Mouse (Mus musculus) G1E (cell line): ENCODE measurements around the gene S1pr2.

Experiments
- CTCF ChIP-seq: IDR thresholded peaks from 2 replicates; pipeline ENCODE4 v1.5.1; 2012; ENCODE audit warnings: low read depth, low read length, inconsistent platforms, mixed read lengths
- GATA1 ChIP-seq: IDR thresholded peaks from 2 replicates; pipeline ENCODE4 v1.6.1; 2012; ENCODE audit warnings: borderline replicate concordance, low read length, inconsistent platforms, mixed read lengths
- GATA2 ChIP-seq: IDR thresholded peaks from 2 replicates; pipeline ENCODE4 v1.6.1; 2012; ENCODE audit warnings: low read depth, low read length, inconsistent platforms, borderline replicate concordance
- POLR2AphosphoS5 ChIP-seq: IDR thresholded peaks from 2 replicates; pipeline ENCODE4 v1.6.1; 2012; ENCODE audit warnings: low read depth, low read length, inconsistent platforms; ENCODE audit not compliant: insufficient replicate concordance
- TAL1 ChIP-seq: conservative IDR thresholded peaks from 2 replicates; pipeline ENCODE4 v1.6.1; 2012; ENCODE audit warnings: low read depth, low read length, inconsistent platforms, mixed read lengths

- TF ChIP-seq GATA1 (no peak), CTCF (no peak), POLR2AphosphoS5 (no peak), TAL1 (no peak), GATA2 (no peak)
Observed at GRCm38 (mm10) chr9:20951441-20951840, 25.1 kb downstream of the S1pr2 start.
